ENCODE assay signal across 8 mouse cellular contexts in genomic region chr1:127206020-127206641, GRCm38 (mm10). TPM values are rescaled to one million over a fixed set of nuclear protein-coding genes. Genes with fewer than 3 reads are reported as not detected.
A peak's percentile ranks its signal among the peaks of the same experiment; 100 is the strongest.
DNase-seq lines count a peak whose midpoint lies in the region; ATAC-seq lines count a peak whose summit lies in the region.

No protein-coding gene starts in this region.

- no peaks in the 10 kb centered on the region for H3K27me3 ChIP-seq in limb, embryonic 10.5 days (ENCODE audit: low read depth, poor library complexity, severe bottlenecking)

- H3K9me3 ChIP-seq in limb, embryonic 10.5 days (replicated peaks), result no peaks in the 10 kb centered on the region

- ATAC-seq in common myeloid progenitor, adult 5-6 weeks (replicated peaks; ENCODE audit: low read depth, poor library complexity, severe bottlenecking), result peak; percentile 30

- H3K4me1 ChIP-seq in limb, embryonic 10.5 days, result peaks cover 41% of the 10 kb centered on the region

- peak overlapping the region; percentile 90 for H3K27ac ChIP-seq in limb, embryonic 10.5 days

- peak overlapping the region; percentile 71 for H3K4me3 ChIP-seq in limb, embryonic 10.5 days

- H3K36me3 ChIP-seq in limb, embryonic 10.5 days, result no peaks in the 10 kb centered on the region

- peak; percentile 55 for DNase-seq in ZHBTc4 (ENCODE audit: low read depth, low spot score)
- DNase-seq in gastrocnemius, postnatal 14 days, result peak; percentile 31
- peak; percentile 62 for DNase-seq in induced T-regulatory cell, adult 2 months (ENCODE audit: low read depth)
- peak; percentile 67 for DNase-seq in limb, embryonic 10.5 days (ENCODE audit: low spot score)
- DNase-seq in mesoderm, embryonic 11.5 days (ENCODE audit: low read depth, low spot score), result peak; percentile 34
- DNase-seq in right cerebral cortex, postnatal 36 days (ENCODE audit: low spot score in 2 of 2), result peak; percentile 20 to 34
- no peak for DNase-seq in c-Kit-positive CD71-positive TER-119-positive erythroid progenitor cells, embryonic 14.5 days (ENCODE audit: low spot score)

- 4% methylated on average over 39 of the region's 39 CpGs for WGBS in limb, embryonic 10.5 days

- intact Hi-C loops in gastrocnemius, postnatal 14 days (cut with DNase I; ENCODE audit: low total_unique reads), result loop anchor here (10.0 kb wide), 1 partner anchor 191 kb away; no protein-coding TSS in a partner anchor

RNA-seq across cellular contexts. Expression of gene Mgat5, which starts 1.3 kb away (rescaled TPM):
- 59.3 and 66.2 TPM in 2 replicates for total RNA-seq in common myeloid progenitor, adult 5-6 weeks (2017)
- total RNA-seq in gastrocnemius, postnatal 14 days (2021), result 1 to 10 TPM; 2.1 to 2.5 TPM
- polyA plus RNA-seq in limb, embryonic 10.5 days (2016; fragmentation: Nextera tagmentation; extraction: Ambion mirVana), result 4.3 and 5.1 TPM in 2 replicates

Comparison
In these comparisons a context has a peak if more than half of its experiments do, and no peak if none do; other contexts are left out.
1. RNA of gene Mgat5, which starts 1.3 kb away (total RNA-seq): 59.3 to 66.2 TPM in common myeloid progenitor, adult 5-6 weeks; 2.1 to 2.5 TPM in gastrocnemius, postnatal 14 days; every median in the first group is over 10 times any median in the second.